Mouse (Mus musculus): ENCODE measurements around the gene Ifitm2. TPM values are rescaled to one million over a fixed set of nuclear protein-coding genes. Genes with fewer than 3 reads are reported as not detected.

The Ifitm2 gene
- polyA plus RNA-seq, 1 experiment from 2014 or later: 226 TPM

DNA sequence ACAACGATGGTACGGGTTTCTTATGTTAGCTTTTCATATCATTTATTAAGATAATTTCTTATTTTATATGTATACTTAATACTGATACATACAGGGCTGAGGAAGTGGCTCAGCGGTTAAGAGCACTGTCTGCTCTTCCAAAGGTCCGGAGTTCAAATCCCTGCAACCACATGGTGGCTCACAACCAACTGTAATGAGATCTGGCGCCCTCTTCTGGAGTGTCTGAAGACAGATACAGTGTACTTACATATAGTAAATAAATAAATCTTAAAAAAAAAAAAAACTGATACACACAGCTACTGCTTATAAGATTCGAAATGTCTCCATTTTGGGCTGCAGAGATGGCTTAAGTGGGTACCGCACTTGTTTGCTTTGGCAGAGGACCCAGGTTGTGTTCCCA is 48.1 kb downstream of the Ifitm2 start:
- no peaks in the 10 kb centered on the region for H3K9me3 ChIP-seq

DNA sequence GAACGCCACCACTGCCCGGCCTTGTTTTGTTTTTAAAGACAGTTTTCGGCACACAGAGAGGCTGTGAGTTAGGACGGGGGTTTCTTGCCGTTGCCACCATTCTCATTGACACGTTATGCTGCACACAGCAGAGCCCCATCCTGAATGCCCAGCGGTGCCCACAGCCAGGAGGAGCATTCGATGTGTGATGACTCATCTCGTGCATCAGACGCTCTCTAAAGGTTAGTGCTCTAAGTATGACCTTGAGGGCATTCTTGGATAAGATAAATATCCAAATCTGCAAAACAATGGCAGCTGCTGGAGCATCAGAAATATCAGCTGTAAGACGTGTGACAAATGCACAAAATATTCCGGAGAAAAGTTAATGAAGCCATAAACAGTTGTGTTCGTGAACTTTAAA is 48.7 kb downstream of the Ifitm2 start:
- peaks cover 12% of the 10 kb centered on the region for H3K4me1 ChIP-seq (replicated peaks)
- H3K9ac ChIP-seq: no peak overlapping the region
- H3K4me3 ChIP-seq: no peak overlapping the region
- 83% methylated on average over 13 of the region's 13 CpGs for whole genome bisulfite sequencing
- H3K27ac ChIP-seq: no peak overlapping the region
- H3K9me3 ChIP-seq: no peaks in the 10 kb centered on the region
- H3K4me2 ChIP-seq: no peak overlapping the region
- H3K27me3 ChIP-seq: no peaks in the 10 kb centered on the region
- H3K36me3 ChIP-seq: no peaks in the 10 kb centered on the region
- no peak for ATAC-seq (ENCODE audit: low FRiP score)

More for the DNA sequence above, 48.1 kb downstream of the Ifitm2 start:
- no peak for ATAC-seq (ENCODE audit: low FRiP score)
- H3K27ac ChIP-seq: no peak overlapping the region
- no peaks in the 10 kb centered on the region for H3K27me3 ChIP-seq
- WGBS: 86% methylated on average over 7 of the region's 7 CpGs
- no peak overlapping the region for H3K9ac ChIP-seq
- no peak overlapping the region for H3K4me3 ChIP-seq
- no peaks in the 10 kb centered on the region for H3K36me3 ChIP-seq
- no peak overlapping the region for H3K4me2 ChIP-seq
- H3K4me1 ChIP-seq (replicated peaks): peaks cover 12% of the 10 kb centered on the region

DNA sequence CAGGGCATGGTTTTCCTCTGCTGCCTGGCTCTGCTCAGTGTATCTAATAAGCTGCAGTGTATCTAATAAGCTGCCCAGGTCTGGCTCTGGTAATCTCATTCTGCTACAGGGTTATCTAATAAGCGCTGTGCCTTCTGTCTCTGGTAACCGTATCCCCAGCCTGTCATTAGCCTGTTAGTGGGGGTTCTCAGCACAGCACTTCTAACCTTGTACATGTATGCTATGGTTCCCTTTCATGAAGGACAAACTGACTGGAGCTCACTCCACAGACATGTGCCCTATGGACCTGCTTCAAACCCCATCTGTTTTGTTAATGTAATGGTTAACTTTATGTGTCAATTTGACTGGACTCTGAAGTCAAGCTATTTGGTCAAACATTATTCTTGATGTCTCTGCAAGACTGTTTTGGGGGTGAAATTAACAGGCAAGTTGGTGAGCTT is 50.1 kb downstream of the Ifitm2 start:
- no peak overlapping the region for H3K4me2 ChIP-seq
- no peak for ATAC-seq (ENCODE audit: low FRiP score)
- H3K9me3 ChIP-seq: no peaks in the 10 kb centered on the region
- H3K4me1 ChIP-seq (replicated peaks): peaks cover 12% of the 10 kb centered on the region
- no peak overlapping the region for H3K27ac ChIP-seq
- peaks cover 6% of the 10 kb centered on the region; the same call in 1 of the 2 replicates for H3K36me3 ChIP-seq
- WGBS: 88% methylated on average over 2 of the region's 2 CpGs
- no peak overlapping the region for H3K4me3 ChIP-seq
- no peaks in the 10 kb centered on the region for H3K27me3 ChIP-seq
- H3K9ac ChIP-seq: no peak overlapping the region

Other genes starting within 250 kb of the Ifitm2 start
- not detected in 2 replicates for gene Cyp2e1, start 192.2 kb downstream of the Ifitm2 start, polyA plus RNA-seq (2015; fragmentation: Nextera tagmentation; extraction: Ambion mirVana)
- gene Syce1, start 168.1 kb downstream of the Ifitm2 start, polyA plus RNA-seq (2015; fragmentation: Nextera tagmentation; extraction: Ambion mirVana): 0.26 and 0.57 TPM in 2 replicates
- 24.1 and 26.6 TPM in 2 replicates for gene Zfp941, start 133.8 kb downstream of the Ifitm2 start, polyA plus RNA-seq (2015; fragmentation: Nextera tagmentation; extraction: Ambion mirVana)
- gene Urah, start 121.0 kb downstream of the Ifitm2 start, polyA plus RNA-seq (2015; fragmentation: Nextera tagmentation; extraction: Ambion mirVana): not detected in 2 replicates
- gene Scgb1c1, start 110.4 kb downstream of the Ifitm2 start, polyA plus RNA-seq (2015; fragmentation: Nextera tagmentation; extraction: Ambion mirVana): not detected in 2 replicates
- not detected in 2 replicates for gene Odf3, start 108.2 kb downstream of the Ifitm2 start, polyA plus RNA-seq (2015; fragmentation: Nextera tagmentation; extraction: Ambion mirVana)
- gene Gm45785, start 99.7 kb downstream of the Ifitm2 start, polyA plus RNA-seq (2015; fragmentation: Nextera tagmentation; extraction: Ambion mirVana): 0.84 TPM in 1 of 2 replicates, not detected in the other
- 96.7 and 98.5 TPM in 2 replicates for gene Ric8a, start 99.0 kb downstream of the Ifitm2 start, polyA plus RNA-seq (2015; fragmentation: Nextera tagmentation; extraction: Ambion mirVana)
- gene Bet1l, start 98.4 kb downstream of the Ifitm2 start, polyA plus RNA-seq (2015; fragmentation: Nextera tagmentation; extraction: Ambion mirVana): 43.3 and 44.0 TPM in 2 replicates
- gene Psmd13, start 74.0 kb downstream of the Ifitm2 start, polyA plus RNA-seq (2015; fragmentation: Nextera tagmentation; extraction: Ambion mirVana): 278 and 284 TPM in 2 replicates
- 41.6 and 45.3 TPM in 2 replicates for gene Sirt3, start 73.7 kb downstream of the Ifitm2 start, polyA plus RNA-seq (2015; fragmentation: Nextera tagmentation; extraction: Ambion mirVana)
- gene Cox8b, start 55.5 kb downstream of the Ifitm2 start, polyA plus RNA-seq (2015; fragmentation: Nextera tagmentation; extraction: Ambion mirVana): 0.69 TPM in 1 of 2 replicates, not detected in the other
- gene Nlrp6, start 35.1 kb downstream of the Ifitm2 start, polyA plus RNA-seq (2015; fragmentation: Nextera tagmentation; extraction: Ambion mirVana): 0.09 and 0.12 TPM in 2 replicates
- gene Pgghg, start 14.6 kb downstream of the Ifitm2 start, polyA plus RNA-seq (2015; fragmentation: Nextera tagmentation; extraction: Ambion mirVana): 8.8 and 10.4 TPM in 2 replicates
- gene Ifitm5, start 5.7 kb downstream of the Ifitm2 start, polyA plus RNA-seq (2015; fragmentation: Nextera tagmentation; extraction: Ambion mirVana): 0.36 and 1.7 TPM in 2 replicates
- not detected in 2 replicates for gene Gm45717, start 50 bp downstream of the Ifitm2 start, polyA plus RNA-seq (2015; fragmentation: Nextera tagmentation; extraction: Ambion mirVana)
- 13.4 and 13.6 TPM in 2 replicates for gene Ifitm1, start 11.2 kb upstream of the Ifitm2 start, polyA plus RNA-seq (2015; fragmentation: Nextera tagmentation; extraction: Ambion mirVana)
- gene Ifitm3, start 54.8 kb upstream of the Ifitm2 start, polyA plus RNA-seq (2015; fragmentation: Nextera tagmentation; extraction: Ambion mirVana): 29.0 and 29.1 TPM in 2 replicates
- gene Ifitm6, start 61.9 kb upstream of the Ifitm2 start, polyA plus RNA-seq (2015; fragmentation: Nextera tagmentation; extraction: Ambion mirVana): 0.53 TPM in 2 replicates
- gene Gm17387, start 73.1 kb upstream of the Ifitm2 start, polyA plus RNA-seq (2015; fragmentation: Nextera tagmentation; extraction: Ambion mirVana): not detected in 2 replicates
- gene B4galnt4, start 105.1 kb upstream of the Ifitm2 start, polyA plus RNA-seq (2015; fragmentation: Nextera tagmentation; extraction: Ambion mirVana): 44.8 and 47.2 TPM in 2 replicates
- 0.27 and 0.32 TPM in 2 replicates for gene Pkp3, start 122.2 kb upstream of the Ifitm2 start, polyA plus RNA-seq (2015; fragmentation: Nextera tagmentation; extraction: Ambion mirVana)
- gene Sigirr, start 144.6 kb upstream of the Ifitm2 start, polyA plus RNA-seq (2015; fragmentation: Nextera tagmentation; extraction: Ambion mirVana): 1.7 and 2.9 TPM in 2 replicates
- 0.09 TPM in 1 of 2 replicates, not detected in the other for gene Ano9, start 161.8 kb upstream of the Ifitm2 start, polyA plus RNA-seq (2015; fragmentation: Nextera tagmentation; extraction: Ambion mirVana)
- 79.8 and 83.6 TPM in 2 replicates for gene Ptdss2, start 166.4 kb upstream of the Ifitm2 start, polyA plus RNA-seq (2015; fragmentation: Nextera tagmentation; extraction: Ambion mirVana)
- gene Rnh1, start 216.9 kb upstream of the Ifitm2 start, polyA plus RNA-seq (2015; fragmentation: Nextera tagmentation; extraction: Ambion mirVana): 51.1 and 53.5 TPM in 2 replicates
- 109 and 118 TPM in 2 replicates for gene Hras, start 238.0 kb upstream of the Ifitm2 start, polyA plus RNA-seq (2015; fragmentation: Nextera tagmentation; extraction: Ambion mirVana)
- 10.3 and 11.2 TPM in 2 replicates for gene Lrrc56, start 238.2 kb upstream of the Ifitm2 start, polyA plus RNA-seq (2015; fragmentation: Nextera tagmentation; extraction: Ambion mirVana)

Measured in hindbrain, embryonic 13.5 days (tissue).